Mouse (Mus musculus) limb, embryonic 15.5 days (tissue): ENCODE data around the gene Cnn2. TPM values are rescaled to one million over a fixed set of nuclear protein-coding genes. Genes with fewer than 3 reads are reported as not detected.
"Not testable (repeated sequence)": the region's sequence is repeated elsewhere in the genome, so short reads cannot be mapped to it uniquely, and the experiment has no call there.

Source experiments
- ATAC-seq: fragments of 200-750 bp; cut with Nextera tagmentation; 2 replicates; pipeline ENCODE4 v1.8.0; 2017; ENCODE audit warnings: low read depth, moderate TSS enrichment; ENCODE audit not compliant: insufficient number of reproducible peaks, low FRiP score, low TSS enrichment
- H3K27ac ChIP-seq: fragments of 300-500 bp; sonication (generic); 2 replicates; pipeline ENCODE4 v1.5.1; 2015; ENCODE audit warnings: moderate library complexity, mild to moderate bottlenecking, inconsistent platforms
- H3K27me3 ChIP-seq: fragments of 300-500 bp; sonication (generic); 2 replicates; pipeline ENCODE4 v1.6.1; 2015; ENCODE audit warnings: inconsistent platforms
- H3K36me3 ChIP-seq: fragments of 300-500 bp; sonication (generic); 2 replicates; pipeline ENCODE4 v1.6.1; 2015; ENCODE audit warnings: inconsistent platforms
- H3K4me1 ChIP-seq: fragments of 300-500 bp; sonication (generic); 2 replicates; pipeline ENCODE4 v1.6.1; 2015; ENCODE audit warnings: inconsistent platforms
- H3K4me2 ChIP-seq: fragments of 300-500 bp; sonication (generic); 2 replicates; pipeline ENCODE4 v1.6.1; 2015; ENCODE audit warnings: mild to moderate bottlenecking, inconsistent platforms
- H3K4me3 ChIP-seq: fragments of 300-500 bp; sonication (generic); 2 replicates; pipeline ENCODE4 v1.5.1; 2015; ENCODE audit warnings: mild to moderate bottlenecking, inconsistent platforms
- H3K9ac ChIP-seq: fragments of 300-500 bp; sonication (generic); 2 replicates; pipeline ENCODE4 v1.6.1; 2015; ENCODE audit warnings: inconsistent platforms
- H3K9me3 ChIP-seq: fragments of 300-500 bp; sonication (generic); 2 replicates; pipeline ENCODE4 v1.6.1; 2016; ENCODE audit warnings: inconsistent platforms
- WGBS: fragments of 180-500 bp; shearing (Covaris S2); methylation state at CpG from one replicate; pipeline ENCODE4 v1.1.7; 2015; 5-methylcytosine and 5-hydroxymethylcytosine counted together
- polyA plus RNA-seq: library from polyadenylated mRNA; unstranded; fragments of >200 nt; fragmentation: Nextera tagmentation; extraction: Ambion mirVana; gene quantifications from 2 replicates; pipeline ENCODE4 v1.2.1, GENCODE M21; 2015

Cnn2 gene
- polyA plus RNA-seq, 1 experiment from 2014 or later, result 270 TPM

DNA sequence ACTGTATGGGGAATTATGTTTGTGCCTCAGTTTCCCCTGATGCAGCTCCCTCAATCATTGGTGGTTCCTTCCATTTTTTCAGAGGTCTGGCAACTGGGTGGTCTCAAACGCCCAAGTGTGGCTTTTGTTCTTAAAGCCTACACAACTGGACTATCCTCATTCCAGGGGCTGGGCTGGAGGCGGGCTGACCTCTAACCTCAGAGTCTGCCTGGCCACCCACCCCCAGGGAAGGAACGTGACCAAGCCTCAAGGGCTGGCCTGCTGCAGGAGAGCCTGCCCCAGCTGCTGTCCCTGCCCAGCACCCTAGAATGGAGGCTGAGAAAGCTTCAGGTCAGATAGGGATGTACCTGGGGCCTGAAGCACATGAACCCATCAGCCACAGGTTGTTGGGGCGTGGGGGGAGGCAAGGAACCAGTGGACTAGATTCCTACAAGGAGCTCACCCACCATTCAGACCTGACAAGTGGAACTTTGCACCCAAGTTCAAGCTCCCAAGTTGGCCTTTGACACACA, 31.7 kb upstream of the Cnn2 start:
- H3K27ac ChIP-seq, result no peak overlapping the region
- H3K4me2 ChIP-seq, result no peak overlapping the region
- H3K36me3 ChIP-seq, result peaks cover 22% of the 10 kb centered on the region
- H3K9ac ChIP-seq, result 0 out of 2 replicates have a peak overlapping the region, but pooled peaks have one; percentile 7
- H3K9me3 ChIP-seq, result no peaks in the 10 kb centered on the region
- H3K27me3 ChIP-seq, result no peaks in the 10 kb centered on the region
- 40% methylated on average over 4 of the region's 4 CpGs for WGBS
- ATAC-seq, result no peak
- peaks cover 22% of the 10 kb centered on the region for H3K4me1 ChIP-seq
- no peak overlapping the region for H3K4me3 ChIP-seq

DNA sequence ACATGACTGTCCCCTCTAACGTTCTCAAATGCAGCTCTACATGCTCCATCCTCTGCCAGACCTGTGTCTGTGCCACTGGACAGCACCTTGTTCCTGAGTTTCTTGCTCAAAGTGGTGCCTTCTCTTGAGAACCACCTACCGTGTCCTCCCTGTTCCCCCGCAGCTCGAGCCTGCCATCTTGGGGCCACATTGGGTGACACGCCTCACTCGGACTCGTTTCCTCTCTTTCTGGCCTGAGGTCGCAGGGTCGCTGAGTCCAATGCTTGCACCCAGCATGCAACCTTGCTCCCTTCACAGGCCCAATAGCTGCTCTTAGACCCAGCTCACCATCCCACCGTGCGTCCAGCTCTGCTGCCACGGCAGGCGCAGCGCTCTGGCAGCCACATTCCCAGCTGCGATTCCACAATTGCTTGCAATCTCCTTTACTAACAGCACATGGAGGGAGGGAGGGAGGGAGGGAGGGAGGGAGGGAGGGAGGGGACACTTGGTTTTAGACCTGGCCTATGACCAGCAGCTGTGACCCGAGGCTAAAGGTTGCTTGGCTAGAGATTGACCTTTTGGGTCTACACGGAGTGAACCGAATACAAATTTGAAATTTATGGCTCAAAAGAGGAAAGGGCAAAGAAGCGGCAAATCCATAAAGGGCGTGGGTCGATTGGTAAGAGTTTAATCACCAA, 30.1 kb upstream of the Cnn2 start:
- 11% methylated on average over 21 of the region's 21 CpGs for WGBS
- no peak overlapping the region for H3K27ac ChIP-seq
- H3K4me3 ChIP-seq, result no peak overlapping the region

DNA sequence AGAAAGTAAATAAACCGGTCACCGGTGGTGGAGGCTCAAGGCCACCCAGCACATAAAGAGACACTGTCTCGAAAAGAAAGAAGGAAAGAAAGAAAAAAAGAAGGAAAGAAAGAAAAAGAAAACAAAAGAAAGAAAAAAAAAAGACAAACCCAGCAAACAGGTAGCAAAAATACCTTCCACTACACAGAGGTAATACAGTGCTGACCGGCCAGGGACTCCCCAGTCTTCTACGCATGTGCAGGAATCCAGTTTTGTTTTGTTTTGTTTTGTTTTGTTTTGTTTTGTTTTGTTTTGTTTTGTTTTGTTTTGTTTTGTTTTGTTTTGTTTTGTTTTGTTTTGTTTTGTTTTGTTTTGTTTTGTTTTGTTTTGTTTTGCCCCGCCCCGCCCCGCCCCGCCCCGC, 29.0 kb upstream of the Cnn2 start:
- WGBS, result 33% methylated on average over 10 of the region's 10 CpGs
- ATAC-seq, H3K9me3 ChIP-seq: not testable (repeated sequence)

More for the DNA sequence above, 30.1 kb upstream of the Cnn2 start:
- Histone ChIP-seq H3K36me3 (peaks cover 22% of the 10 kb centered on the region), H3K4me2 (peak overlapping the region; percentile 31; the same call in 1 of the 2 replicates), H3K9me3 (no peaks in the 10 kb centered on the region), H3K27me3 (no peaks in the 10 kb centered on the region), H3K4me1 (peaks cover 22% of the 10 kb centered on the region), H3K9ac (no peak overlapping the region)
- ATAC-seq, result no peak

GRCm38 (mm10) chr10:79959847-79960601, 28.4 kb upstream of the Cnn2 start, which contains the start of gene Wdr18:
Gene Wdr18, plus strand, starts transcription at chr10:79960152.
- no peaks in the 10 kb centered on the region for H3K27me3 ChIP-seq
- peak within 1 kb of the TSS; percentile 91 for H3K4me3 ChIP-seq
- H3K4me1 ChIP-seq, result peaks cover 22% of the 10 kb centered on the region
- peak within 1 kb of the TSS; percentile 80 for H3K4me2 ChIP-seq
- under 1% methylated on average over 61 of the region's 61 CpGs for WGBS
- ATAC-seq, result peak; percentile 94
- peak within 1 kb of the TSS; percentile 77 for H3K9ac ChIP-seq
- peaks cover 33% of the 10 kb centered on the region for H3K36me3 ChIP-seq
- H3K9me3 ChIP-seq, result no peaks in the 10 kb centered on the region
- H3K27ac ChIP-seq, result peak within 1 kb of the TSS; percentile 75

More for the DNA sequence above, 29.0 kb upstream of the Cnn2 start:
- H3K4me3 ChIP-seq, result peak overlapping the region; percentile 91
- peaks cover 27% of the 10 kb centered on the region for H3K36me3 ChIP-seq
- H3K9ac ChIP-seq, H3K27me3 ChIP-seq, H3K27ac ChIP-seq: not testable (repeated sequence)
- H3K4me2 ChIP-seq, result peak overlapping the region; percentile 80
- H3K4me1 ChIP-seq, result peaks cover 22% of the 10 kb centered on the region

GRCm38 (mm10) chr10:79960671-79961294, 27.6 kb upstream of the Cnn2 start:
- peak overlapping the region; percentile 91 for H3K4me3 ChIP-seq
- H3K4me2 ChIP-seq, result peak overlapping the region; percentile 80
- H3K36me3 ChIP-seq, result peaks cover 41% of the 10 kb centered on the region
- H3K27ac ChIP-seq, result no peak overlapping the region
- H3K4me1 ChIP-seq, result peaks cover 21% of the 10 kb centered on the region
- H3K9me3 ChIP-seq, result no peaks in the 10 kb centered on the region
- H3K27me3 ChIP-seq, result no peaks in the 10 kb centered on the region
- ATAC-seq, result no peak
- 15% methylated on average over 10 of the region's 10 CpGs for WGBS
- H3K9ac ChIP-seq, result peak overlapping the region; percentile 77

DNA sequence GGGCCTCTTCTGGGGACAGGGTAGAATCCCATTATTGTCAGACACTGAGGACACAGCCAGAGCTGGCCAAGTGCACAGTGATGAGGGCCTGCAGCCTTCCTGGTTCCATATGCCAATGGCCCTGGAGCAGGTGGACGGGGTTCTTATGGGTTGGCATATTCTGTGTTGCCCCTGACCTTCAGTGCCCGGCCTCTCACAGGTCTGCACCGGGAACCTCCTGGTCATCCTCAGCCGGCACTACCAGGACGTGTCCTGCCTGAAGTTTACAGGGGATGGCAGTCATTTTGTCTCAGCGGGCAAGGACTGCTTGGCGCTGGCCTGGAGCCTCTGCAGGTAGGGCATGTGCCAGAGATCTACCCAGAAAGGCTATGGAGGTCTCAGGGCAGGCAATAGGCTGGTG, 23.7 kb upstream of the Cnn2 start:
- no peak overlapping the region for H3K27ac ChIP-seq
- ATAC-seq, result no peak
- 93% methylated on average over 7 of the region's 7 CpGs for WGBS
- H3K4me1 ChIP-seq, result peaks cover 20% of the 10 kb centered on the region
- H3K27me3 ChIP-seq, result 0 out of 2 replicates have a peak, but pooled peaks cover 7% of the 10 kb centered on the region
- no peak overlapping the region for H3K9ac ChIP-seq
- no peak overlapping the region for H3K4me3 ChIP-seq
- H3K4me2 ChIP-seq, result no peak overlapping the region
- peaks cover 66% of the 10 kb centered on the region for H3K36me3 ChIP-seq
- no peaks in the 10 kb centered on the region for H3K9me3 ChIP-seq

GRCm38 (mm10) chr10:79965325-79965724, 23.1 kb upstream of the Cnn2 start:
- Histone ChIP-seq H3K9me3 (no peaks in the 10 kb centered on the region), H3K4me1 (peaks cover 19% of the 10 kb centered on the region), H3K27ac (no peak overlapping the region), H3K36me3 (peaks cover 66% of the 10 kb centered on the region), H3K4me2 (no peak overlapping the region), H3K9ac (no peak overlapping the region), H3K27me3 (peaks cover 9% of the 10 kb centered on the region), H3K4me3 (no peak overlapping the region)
- 88% methylated on average over 5 of the region's 5 CpGs for WGBS
- no peak for ATAC-seq

GRCm38 (mm10) chr10:79966886-79967400, 21.4 kb upstream of the Cnn2 start:
- H3K9ac ChIP-seq, result no peak overlapping the region
- H3K27ac ChIP-seq, result no peak overlapping the region
- H3K4me3 ChIP-seq, result no peak overlapping the region
- peaks cover 21% of the 10 kb centered on the region for H3K4me1 ChIP-seq
- WGBS, result 92% methylated on average over 5 of the region's 5 CpGs
- peaks cover 60% of the 10 kb centered on the region for H3K36me3 ChIP-seq
- ATAC-seq, result no peak
- no peak overlapping the region for H3K4me2 ChIP-seq
- H3K9me3 ChIP-seq, result no peaks in the 10 kb centered on the region
- peaks cover 25% of the 10 kb centered on the region for H3K27me3 ChIP-seq

DNA sequence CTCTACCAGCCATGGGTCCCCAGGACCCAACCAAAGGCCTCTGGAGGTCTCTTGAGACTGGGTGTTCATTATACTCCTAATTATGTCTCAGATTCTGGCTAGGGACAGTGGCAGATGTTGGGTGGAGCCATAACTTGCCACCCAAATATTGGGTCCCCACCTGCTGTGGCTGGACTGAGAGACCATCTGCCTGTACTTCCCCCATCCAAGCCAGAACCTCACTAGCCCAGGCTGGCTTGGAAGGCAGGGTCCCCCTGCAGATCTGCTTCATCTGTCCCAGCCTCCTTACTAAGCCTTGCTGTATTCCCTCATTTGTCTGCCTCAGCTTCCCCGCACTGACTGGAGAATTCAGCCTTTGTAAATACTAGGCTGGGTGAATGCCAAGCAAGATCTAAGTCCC, 20.2 kb upstream of the Cnn2 start:
- Histone ChIP-seq H3K4me3 (no peak overlapping the region), H3K27me3 (peaks cover 35% of the 10 kb centered on the region), H3K4me1 (peaks cover 21% of the 10 kb centered on the region), H3K4me2 (no peak overlapping the region), H3K36me3 (peaks cover 51% of the 10 kb centered on the region), H3K9ac (no peak overlapping the region), H3K27ac (no peak overlapping the region), H3K9me3 (no peaks in the 10 kb centered on the region)
- WGBS, result 77% methylated on average over 1 of the region's 1 CpGs
- ATAC-seq, result no peak

DNA sequence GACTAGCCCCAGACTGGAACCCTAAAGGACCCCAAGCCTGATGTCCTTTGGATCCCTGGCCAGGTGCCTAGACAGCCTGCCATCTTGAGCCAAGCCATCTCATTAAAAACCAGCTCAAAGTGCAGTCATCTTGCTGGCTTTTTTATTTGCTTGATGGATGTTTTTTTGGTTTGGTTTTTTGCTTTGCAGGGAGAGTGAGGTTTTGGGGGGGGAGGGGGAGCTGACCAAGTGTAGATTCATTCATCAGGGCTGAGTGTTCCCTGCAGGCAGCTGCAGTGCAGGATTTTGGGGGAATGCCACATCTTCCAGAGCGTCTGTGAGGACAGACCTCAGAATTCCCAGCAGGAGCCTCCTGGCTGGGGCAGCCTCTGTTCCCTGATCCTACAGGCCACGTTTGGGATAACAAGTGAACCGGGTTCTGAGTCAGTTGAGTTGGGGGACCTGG, 19.2 kb upstream of the Cnn2 start:
- peaks cover 44% of the 10 kb centered on the region for H3K36me3 ChIP-seq
- H3K27ac ChIP-seq, result no peak overlapping the region
- 13% methylated on average over 3 of the region's 3 CpGs for WGBS
- no peak overlapping the region for H3K4me2 ChIP-seq
- H3K27me3 ChIP-seq, result peaks cover 35% of the 10 kb centered on the region
- no peaks in the 10 kb centered on the region for H3K9me3 ChIP-seq
- H3K4me3 ChIP-seq, result no peak overlapping the region
- no peak overlapping the region for H3K9ac ChIP-seq
- no peak for ATAC-seq
- peaks cover 21% of the 10 kb centered on the region for H3K4me1 ChIP-seq

GRCm38 (mm10) chr10:79970415-79971182, 17.8 kb upstream of the Cnn2 start, which contains the start of gene Grin3b:
Gene Grin3b, plus strand, starts transcription at chr10:79970715.
- Histone ChIP-seq H3K27ac (peak within 1 kb of the TSS; percentile 23; the same call in 1 of the 2 replicates), H3K36me3 (peaks cover 42% of the 10 kb centered on the region), H3K4me3 (peak within 1 kb of the TSS; percentile 48), H3K4me2 (peak within 1 kb of the TSS; percentile 90), H3K27me3 (peaks cover 35% of the 10 kb centered on the region), H3K9me3 (no peaks in the 10 kb centered on the region), H3K4me1 (peaks cover 21% of the 10 kb centered on the region), H3K9ac (peak within 1 kb of the TSS; percentile 47)
- ATAC-seq, result no peak
- 6% methylated on average over 45 of the region's 47 CpGs for WGBS
